Mouse (Mus musculus): ENCODE data around the gene Tead3.

DNA sequence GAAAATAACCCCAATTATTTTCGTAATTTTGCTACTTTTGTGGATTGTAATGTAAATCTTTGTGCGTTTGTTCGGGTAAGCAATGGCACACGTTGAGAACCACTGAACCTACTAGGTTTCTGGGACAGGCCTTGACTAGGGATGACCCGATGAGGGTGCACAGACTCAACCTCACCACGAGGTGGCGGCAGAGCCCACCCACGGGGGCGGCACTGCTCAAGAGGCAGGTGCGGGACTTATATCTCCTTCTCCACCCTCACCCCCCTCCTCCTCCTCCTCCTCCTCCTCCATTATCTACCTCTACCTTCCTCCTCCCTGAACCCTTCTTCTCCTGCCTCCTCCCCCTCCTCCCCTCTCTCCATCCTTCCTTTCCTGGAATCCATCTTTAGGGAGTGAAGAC lies 23.2 kb upstream of the Tead3 start:
- TF ChIP-seq EP300 (IDR thresholded peaks at IDR 0.05; ENCODE audit: low read length) (no peak), CHD2 (IDR thresholded peaks at IDR 0.05; ENCODE audit: low read length) (no peak), CTCF (conservative IDR thresholded peaks at IDR 0.05 in 1 of 2, IDR thresholded peaks at IDR 0.05 in 1 of 2; ENCODE audit: low read depth in 2 of 2, low read length in 2 of 2) (peak; percentile 65 to 91), ZC3H11A (IDR thresholded peaks at IDR 0.05; ENCODE audit: low read depth, low read length) (peak; percentile 38; the same call in 1 of the 2 replicates), NELFE (IDR thresholded peaks at IDR 0.05; ENCODE audit: low read depth, low read length) (0 out of 2 replicates have a peak, but pooled peaks have one; percentile 32), ELF1 (IDR thresholded peaks at IDR 0.05; ENCODE audit: low read depth, low read length) (no peak), ZKSCAN1 (IDR thresholded peaks at IDR 0.05; ENCODE audit: borderline replicate concordance, low read depth, low read length) (no peak), HCFC1 (IDR thresholded peaks at IDR 0.05; ENCODE audit: low read depth, low read length) (no peak), TCF12 (IDR thresholded peaks at IDR 0.05; ENCODE audit: low read depth, low read length) (0 out of 2 replicates have a peak, but pooled peaks have one; percentile 36), POLR2AphosphoS2 (IDR thresholded peaks at IDR 0.05; ENCODE audit: low read depth, low read length) (no peak), POLR2A (IDR thresholded peaks at IDR 0.05; ENCODE audit: low read depth, low read length) (no peak)
